ENCODE assay signal across 9 mouse cellular contexts in the genomic region with DNA sequence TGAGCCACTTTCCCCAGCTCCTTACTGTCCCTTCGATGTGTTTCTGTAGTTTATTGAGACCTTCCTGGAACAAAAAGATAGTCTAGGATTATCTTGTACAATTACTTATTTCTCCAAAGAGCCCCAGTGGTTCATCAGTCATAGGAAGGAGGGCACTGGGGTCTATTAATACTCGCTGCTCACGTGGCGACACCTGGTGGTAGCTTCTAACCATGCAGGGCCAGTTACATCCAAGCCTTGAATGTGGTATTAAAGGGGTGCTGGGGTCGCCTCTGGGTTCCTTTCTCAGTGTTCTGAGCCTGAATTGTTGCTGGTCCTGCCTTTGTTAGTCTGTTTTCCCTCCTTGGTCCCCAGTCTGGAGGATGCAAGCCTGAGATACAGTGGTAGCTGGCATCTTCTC. TPM values are rescaled to one million over a fixed set of nuclear protein-coding genes. Genes with fewer than 3 reads are reported as not detected.
A peak's percentile ranks its signal among the peaks of the same experiment; 100 is the strongest.
DNase-seq lines count a peak whose midpoint lies in the region; ATAC-seq lines count a peak whose summit lies in the region.
"Had no signal": no experiment of that assay in that cellular context is flagged by ENCODE, and none has a peak within 500 bp of the region (broad histone marks: within the 10 kb centered on the region; RNA-seq: fewer than 3 reads in every experiment).

No protein-coding gene starts in this region.

- no peak overlapping the region for H3K27ac ChIP-seq in heart, embryonic 10.5 days
- H3K27ac ChIP-seq in neural tube, embryonic 11.5 days (ENCODE audit: low read depth, low read length) = no peak overlapping the region

- ATAC-seq in neural tube, embryonic 11.5 days (ENCODE audit: insufficient read depth, low FRiP score, low TSS enrichment) = no peak; the same call in 1 of the 2 replicates

- WGBS in heart, embryonic 10.5 days = 6% methylated on average over 5 of the region's 5 CpGs
- WGBS in neural tube, embryonic 11.5 days = 6% methylated on average over 5 of the region's 5 CpGs

- H3K4me3 ChIP-seq in heart, embryonic 10.5 days = no peak overlapping the region
- H3K4me3 ChIP-seq in neural tube, embryonic 11.5 days (ENCODE audit: low read depth, low read length) = no peak overlapping the region
- H3K4me3 ChIP-seq: myocyte had no signal

- H3K36me3 ChIP-seq in heart, embryonic 10.5 days = peaks cover 23% of the 10 kb centered on the region; the same call in 1 of the 2 replicates
- H3K36me3 ChIP-seq in neural tube, embryonic 11.5 days (ENCODE audit: control insufficient read depth, insufficient read depth, low read length) = no peaks in the 10 kb centered on the region

- no peak overlapping the region for H3K4me2 ChIP-seq in neural tube, embryonic 11.5 days (ENCODE audit: low read depth)

- no peaks in the 10 kb centered on the region for H3K27me3 ChIP-seq in heart, embryonic 10.5 days (ENCODE audit: insufficient read depth, poor library complexity, severe bottlenecking)
- no peaks in the 10 kb centered on the region for H3K27me3 ChIP-seq in neural tube, embryonic 11.5 days (ENCODE audit: control insufficient read depth, insufficient read depth, low read length)

- no peaks in the 10 kb centered on the region for H3K9me3 ChIP-seq in heart, embryonic 10.5 days
- H3K9me3 ChIP-seq in neural tube, embryonic 11.5 days (ENCODE audit: control insufficient read depth, low read length) = no peaks in the 10 kb centered on the region

- peak; percentile 42 to 61 for DNase-seq in left cerebral cortex, adult 18-20 months (ENCODE audit: low spot score in 2 of 2)
- DNase-seq in left cerebral cortex, postnatal 36 days (ENCODE audit: low spot score in 2 of 2) = no peak
- DNase-seq in MN1 (ENCODE audit: low spot score) = peak; percentile 68
- peak; percentile 61 to 77 for DNase-seq in cerebellum, postnatal 25 days
- DNase-seq in heart, embryonic 10.5 days (ENCODE audit: low spot score) = peak; percentile 77
- DNase-seq in layer of hippocampus, postnatal 14 days (ENCODE audit: low spot score in 2 of 2) = peak; percentile 43 to 64
- DNase-seq in neural tube, embryonic 11.5 days (ENCODE audit: low spot score) = peak; percentile 79
- peak; percentile 17 to 41 for DNase-seq in urinary bladder, postnatal 36 days (ENCODE audit: low spot score in 2 of 2)

- peaks cover 33% of the 10 kb centered on the region for H3K4me1 ChIP-seq in heart, embryonic 10.5 days
- H3K4me1 ChIP-seq in neural tube, embryonic 11.5 days (ENCODE audit: control insufficient read depth, insufficient read depth, low read length) = no peaks in the 10 kb centered on the region

- intact Hi-C loops in left cerebral cortex, postnatal 36 days (cut with DNase I) = loop anchor here (1.0 kb wide), 1 partner anchor 182 kb away; no protein-coding TSS in a partner anchor

- H3K9ac ChIP-seq in neural tube, embryonic 11.5 days (ENCODE audit: low read length) = no peak overlapping the region; the same call in 1 of the 2 replicates

RNA-seq across cellular contexts. Expression of a gene that starts 52.9 kb away (rescaled TPM):
- 1 to 10 TPM; 3.8 to 4.5 TPM for total RNA-seq in left cerebral cortex, adult 18-20 months (2021)
- total RNA-seq in left cerebral cortex, postnatal 36 days (2021) = 1 to 10 TPM; 5.3 TPM
- 13.7 and 18.0 TPM in 2 replicates for polyA plus RNA-seq in heart, embryonic 10.5 days (2016; fragmentation: Nextera tagmentation; extraction: Ambion mirVana)
- total RNA-seq in layer of hippocampus, postnatal 14 days (2021) = 1 to 10 TPM; 3.1 to 3.9 TPM
- 6.3 and 6.7 TPM in 2 replicates for polyA plus RNA-seq in neural tube, embryonic 11.5 days (2014; fragmentation: Nextera tagmentation; extraction: Ambion mirVana)

Comparison
In these comparisons a context has a peak if more than half of its experiments do, and no peak if none do; other contexts are left out.
1. DNase-seq: peak in left cerebral cortex, adult 18-20 months (2 of 2), MN1 (single experiment), cerebellum, postnatal 25 days (2 of 2), heart, embryonic 10.5 days (single experiment), layer of hippocampus, postnatal 14 days (2 of 2), neural tube, embryonic 11.5 days (single experiment) and urinary bladder, postnatal 36 days (2 of 2); none in left cerebral cortex, postnatal 36 days (0 of 2).